Mouse (Mus musculus): Measurements from ENCODE around the gene Adgre5. TPM values are rescaled to one million over a fixed set of nuclear protein-coding genes. Genes with fewer than 3 reads are reported as not detected.

Gene Adgre5
- polyA plus RNA-seq, 1 experiment from 2014 or later = 24.2 TPM

DNA sequence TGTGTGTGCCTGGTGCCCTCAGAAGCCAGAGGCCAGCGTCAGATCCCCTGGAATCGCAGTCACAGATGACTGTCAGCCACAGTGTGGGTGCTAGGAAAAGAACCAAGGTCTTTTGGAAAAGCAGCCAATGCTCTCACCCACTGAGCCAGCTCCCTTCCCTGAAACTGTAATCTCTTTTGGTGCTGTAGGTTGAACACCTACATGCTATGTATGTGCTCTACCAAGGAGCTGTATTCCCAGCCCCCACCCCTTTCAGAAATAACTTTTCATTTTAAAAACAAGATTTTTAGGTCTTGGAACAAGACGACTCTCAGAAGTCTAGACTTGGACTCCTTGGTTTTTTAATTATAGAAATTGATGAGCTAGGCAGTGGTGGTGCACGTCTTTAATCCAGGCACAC, 37.7 kb downstream of the Adgre5 start:
- Histone ChIP-seq H3K9ac (replicated peaks) (no peak overlapping the region), H3K4me3 (replicated peaks) (no peak overlapping the region), H3K4me1 (replicated peaks) (peaks cover 11% of the 10 kb centered on the region), H3K4me2 (no peak overlapping the region), H3K27ac (no peak overlapping the region), H3K9me3 (0 out of 2 replicates have a peak, but pooled peaks cover 4% of the 10 kb centered on the region), H3K36me3 (no peaks in the 10 kb centered on the region), H3K27me3 (no peaks in the 10 kb centered on the region)
- WGBS = 82% methylated on average over 4 of the region's 4 CpGs
- ATAC-seq (ENCODE audit: insufficient number of reproducible peaks, insufficient read depth, low FRiP score, low TSS enrichment, low read depth) = no peak

DNA sequence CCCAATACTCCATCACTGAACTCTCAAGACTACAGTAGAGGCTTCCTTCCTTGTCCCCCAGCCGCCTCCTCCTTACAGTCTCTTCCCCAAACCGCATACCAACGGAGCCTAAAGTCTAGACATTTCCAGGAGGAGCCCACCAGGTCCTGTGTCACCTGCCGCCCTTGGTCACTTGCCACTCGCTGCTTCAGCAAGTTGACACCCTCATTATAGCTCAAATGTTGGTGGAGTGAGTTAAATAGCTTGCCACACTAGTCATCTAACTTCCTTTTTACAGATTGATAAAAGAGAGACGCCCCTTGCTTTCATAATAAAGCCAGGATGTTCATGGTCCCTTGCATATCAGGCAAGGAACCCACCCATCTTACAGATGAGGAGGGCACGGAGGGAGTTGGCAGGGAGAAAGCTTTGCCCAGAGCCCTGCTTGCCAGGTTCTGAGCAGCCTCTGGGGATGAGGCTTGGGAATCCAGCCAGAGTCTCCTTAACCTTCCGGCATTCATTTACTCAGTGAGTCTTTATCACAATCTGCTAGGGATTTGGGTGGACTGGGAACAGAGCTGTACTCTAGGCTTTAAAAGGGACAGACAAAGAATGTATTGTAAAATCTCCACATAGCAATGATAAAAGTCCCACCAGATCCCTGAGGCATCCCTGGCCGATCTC, 40.6 kb downstream of the Adgre5 start:
- Histone ChIP-seq H3K36me3 (no peaks in the 10 kb centered on the region), H3K9me3 (0 out of 2 replicates have a peak, but pooled peaks cover 4% of the 10 kb centered on the region), H3K4me3 (replicated peaks) (no peak overlapping the region), H3K27ac (no peak overlapping the region), H3K9ac (replicated peaks) (no peak overlapping the region), H3K4me1 (replicated peaks) (peaks cover 24% of the 10 kb centered on the region), H3K4me2 (no peak overlapping the region), H3K27me3 (no peaks in the 10 kb centered on the region)
- no peak for ATAC-seq (ENCODE audit: insufficient number of reproducible peaks, insufficient read depth, low FRiP score, low TSS enrichment, low read depth)
- 83% methylated on average over 9 of the region's 9 CpGs for WGBS

DNA sequence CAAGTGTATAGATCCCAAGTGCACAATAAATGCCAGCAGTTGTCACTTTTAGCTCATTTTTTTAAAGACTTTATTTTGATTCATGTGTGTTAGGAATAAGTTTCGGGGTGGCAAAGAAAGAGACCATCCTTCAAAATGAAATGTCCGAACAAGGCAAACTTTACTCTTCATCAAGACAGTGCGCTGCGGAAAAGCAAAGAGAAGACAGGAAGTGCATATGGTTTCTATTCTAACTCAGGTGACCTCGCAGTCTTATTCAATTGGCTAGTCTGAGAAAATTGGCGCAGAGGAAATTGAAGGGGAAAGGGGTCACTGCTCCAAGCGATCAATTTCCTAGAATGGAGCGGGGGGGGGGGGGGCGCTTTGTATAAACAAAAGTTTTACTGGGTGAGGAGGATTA, 41.6 kb downstream of the Adgre5 start:
- 0 out of 2 replicates have a peak, but pooled peaks cover 4% of the 10 kb centered on the region for H3K9me3 ChIP-seq
- H3K4me1 ChIP-seq (replicated peaks) = peaks cover 24% of the 10 kb centered on the region
- WGBS = 15% methylated on average over 9 of the region's 9 CpGs
- peak overlapping the region; percentile 94 for H3K9ac ChIP-seq (replicated peaks)
- H3K4me2 ChIP-seq = peak overlapping the region; percentile 95
- peak overlapping the region; percentile 87 for H3K27ac ChIP-seq
- H3K27me3 ChIP-seq = no peaks in the 10 kb centered on the region
- ATAC-seq (ENCODE audit: insufficient number of reproducible peaks, insufficient read depth, low FRiP score, low TSS enrichment, low read depth) = no peak
- no peaks in the 10 kb centered on the region for H3K36me3 ChIP-seq
- H3K4me3 ChIP-seq (replicated peaks) = peak overlapping the region; percentile 85

DNA sequence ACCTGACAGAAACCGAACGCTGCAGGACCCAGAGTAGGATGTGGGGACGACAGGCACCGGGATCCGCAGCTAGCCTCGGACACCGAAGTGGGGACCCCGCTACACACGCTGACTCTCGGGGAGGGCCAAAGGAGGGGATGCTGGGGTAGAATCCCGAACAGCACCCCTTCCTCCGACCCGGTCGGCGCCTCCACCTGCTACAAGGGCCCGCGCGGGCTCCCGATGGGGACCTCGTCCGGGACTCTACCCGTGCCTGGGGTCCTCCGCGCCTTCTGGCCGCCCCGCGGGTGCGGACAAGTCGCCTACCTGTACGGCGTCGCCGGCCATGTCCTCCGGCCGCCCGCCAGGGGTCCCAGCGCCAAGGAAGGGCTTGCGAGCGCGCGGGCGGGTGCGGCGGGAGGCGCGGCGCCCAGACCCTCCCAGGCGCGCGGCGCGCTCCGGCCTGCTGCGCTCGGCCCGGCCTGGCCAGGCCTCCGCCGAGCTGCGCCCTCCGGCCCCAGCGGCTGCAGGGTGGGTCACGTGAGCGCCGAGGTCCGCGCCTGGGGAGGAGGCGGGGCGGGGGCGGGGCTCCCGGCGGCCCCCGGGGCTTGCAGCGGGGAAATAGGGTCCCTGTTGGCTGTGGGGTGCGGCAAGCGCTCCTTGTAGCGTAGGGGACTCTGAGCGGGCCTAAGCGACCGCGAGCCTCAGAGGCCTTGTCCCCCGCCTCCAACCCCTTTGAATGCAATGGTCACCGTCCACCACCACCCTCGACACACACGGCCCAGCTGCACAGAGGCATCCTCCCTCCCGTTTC, 42.3 kb downstream of the Adgre5 start, which contains the start of gene Pkn1:
Gene Pkn1 (minus strand): TSS at position 519 of the 793 bp plus-strand sequence.
- H3K4me2 ChIP-seq = peak within 1 kb of the TSS; percentile 95
- no peaks in the 10 kb centered on the region for H3K27me3 ChIP-seq
- 0 out of 2 replicates have a peak, but pooled peaks cover 4% of the 10 kb centered on the region for H3K9me3 ChIP-seq
- peak within 1 kb of the TSS; percentile 94 for H3K9ac ChIP-seq (replicated peaks)
- ATAC-seq (ENCODE audit: insufficient number of reproducible peaks, insufficient read depth, low FRiP score, low TSS enrichment, low read depth) = peak; percentile 70
- no peaks in the 10 kb centered on the region for H3K36me3 ChIP-seq
- peak within 1 kb of the TSS; percentile 87 for H3K27ac ChIP-seq
- peaks cover 24% of the 10 kb centered on the region for H3K4me1 ChIP-seq (replicated peaks)
- H3K4me3 ChIP-seq (replicated peaks) = peak within 1 kb of the TSS; percentile 85
- whole genome bisulfite sequencing = under 1% methylated on average over 78 of the region's 85 CpGs

DNA sequence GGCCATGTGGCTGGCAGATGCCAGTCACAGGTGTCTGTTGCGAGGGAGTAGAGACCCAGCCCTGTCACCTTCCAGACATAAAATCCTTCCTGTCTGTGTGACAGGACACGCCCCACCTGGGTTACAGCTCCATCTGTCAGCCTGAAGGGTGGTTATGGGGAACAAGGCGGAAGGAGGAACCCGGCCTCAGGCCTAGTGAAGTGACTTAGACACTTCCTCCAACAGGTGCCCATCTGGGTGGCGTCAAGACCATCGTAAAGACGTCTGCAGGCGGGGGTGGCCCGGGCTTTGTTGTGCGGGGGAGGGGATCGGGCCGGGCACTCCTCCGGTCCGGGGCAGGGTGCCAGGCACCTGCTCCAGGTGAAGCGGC, 42.9 kb downstream of the Adgre5 start:
- peaks cover 24% of the 10 kb centered on the region for H3K4me1 ChIP-seq (replicated peaks)
- no peak overlapping the region for H3K27ac ChIP-seq
- H3K27me3 ChIP-seq = no peaks in the 10 kb centered on the region
- ATAC-seq (ENCODE audit: insufficient number of reproducible peaks, insufficient read depth, low FRiP score, low TSS enrichment, low read depth) = peak; percentile 18; the same call in 1 of the 2 replicates
- 0 out of 2 replicates have a peak, but pooled peaks cover 4% of the 10 kb centered on the region for H3K9me3 ChIP-seq
- peak overlapping the region; percentile 85 for H3K4me3 ChIP-seq (replicated peaks)
- H3K9ac ChIP-seq (replicated peaks) = peak overlapping the region; percentile 94
- H3K36me3 ChIP-seq = no peaks in the 10 kb centered on the region
- 4% methylated on average over 15 of the region's 15 CpGs for WGBS
- H3K4me2 ChIP-seq = peak overlapping the region; percentile 95

DNA sequence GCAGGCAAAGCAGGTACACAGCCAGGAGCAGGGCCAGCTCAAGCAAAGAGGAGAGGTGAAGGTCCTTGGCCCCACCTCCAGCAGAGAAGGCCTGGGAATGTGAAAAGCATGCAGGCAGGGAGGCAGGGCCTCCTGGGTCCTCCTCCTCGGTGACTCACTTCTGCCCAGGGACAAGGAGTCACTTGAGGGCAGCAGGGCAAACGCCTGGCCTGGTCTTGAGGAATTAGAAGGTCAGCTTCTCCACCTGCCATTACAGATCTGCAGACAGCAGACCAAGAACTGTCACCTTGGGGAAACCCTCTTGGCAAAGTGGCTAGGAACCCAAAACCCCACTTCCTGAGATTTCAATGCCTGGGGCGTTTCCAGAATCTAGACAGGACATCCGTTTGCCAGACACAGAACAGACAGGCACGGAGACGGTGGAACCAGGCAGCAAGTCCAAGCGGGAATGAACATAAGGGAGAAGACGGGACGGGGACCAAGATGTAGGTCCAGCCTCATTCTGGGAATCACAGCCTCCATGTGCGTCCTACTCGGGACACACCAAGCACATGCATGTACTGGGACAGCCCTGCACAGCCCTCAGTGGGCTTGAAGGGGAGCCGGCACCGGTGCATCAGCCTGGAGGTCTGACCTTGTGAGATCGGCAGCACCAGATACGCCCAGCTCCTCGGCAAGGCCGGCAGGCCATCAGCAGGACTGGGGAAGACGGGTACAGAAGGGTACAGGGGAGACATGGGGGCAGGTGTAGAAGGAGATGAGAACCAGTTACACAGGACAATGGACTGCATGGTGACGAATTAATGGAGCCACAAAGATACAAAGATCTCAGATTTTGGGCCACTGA, 43.5 kb downstream of the Adgre5 start:
- Histone ChIP-seq H3K4me2 (peak overlapping the region; percentile 95), H3K36me3 (peaks cover 2% of the 10 kb centered on the region), H3K4me3 (replicated peaks) (peak overlapping the region; percentile 85), H3K27ac (peak overlapping the region; percentile 45; the same call in 1 of the 2 replicates), H3K9me3 (0 out of 2 replicates have a peak, but pooled peaks cover 4% of the 10 kb centered on the region), H3K9ac (replicated peaks) (peak overlapping the region; percentile 94), H3K4me1 (replicated peaks) (peaks cover 24% of the 10 kb centered on the region), H3K27me3 (no peaks in the 10 kb centered on the region)
- no peak for ATAC-seq (ENCODE audit: insufficient number of reproducible peaks, insufficient read depth, low FRiP score, low TSS enrichment, low read depth)
- WGBS = 52% methylated on average over 19 of the region's 19 CpGs

DNA sequence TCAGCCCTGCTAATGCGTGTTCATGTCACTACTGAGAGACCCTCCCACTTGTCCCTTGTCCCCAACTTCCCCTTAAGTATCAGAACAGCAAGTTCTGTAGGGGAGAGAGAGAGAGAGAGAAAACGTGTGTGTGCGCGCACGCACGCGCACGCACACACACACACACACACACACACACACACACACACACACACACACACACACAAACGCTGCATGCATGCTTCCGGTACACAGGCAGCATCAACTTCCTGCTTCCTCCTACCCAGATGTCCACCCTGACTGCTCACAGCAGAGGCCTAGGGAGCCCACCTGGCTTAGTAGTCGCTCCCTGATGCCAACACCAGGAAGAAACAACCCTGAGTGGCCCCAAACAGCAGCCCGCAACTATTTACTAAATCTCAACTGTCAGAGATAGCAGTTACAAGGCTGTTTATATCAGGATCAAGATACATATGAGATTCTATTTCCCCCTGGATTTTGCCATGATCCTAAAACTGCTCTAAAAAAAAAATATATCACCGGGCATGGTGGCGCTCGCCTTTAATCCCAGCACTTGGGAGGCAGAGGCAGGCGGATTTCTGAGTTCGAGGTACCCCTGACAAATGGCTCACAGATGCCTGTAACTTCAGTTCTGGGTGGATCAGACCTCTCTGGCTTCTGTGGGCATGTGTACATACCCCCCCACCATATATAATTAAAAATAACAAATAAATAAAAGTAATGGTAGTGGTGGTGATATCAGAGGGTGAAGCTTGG, 45.6 kb downstream of the Adgre5 start:
- ATAC-seq (ENCODE audit: insufficient number of reproducible peaks, insufficient read depth, low FRiP score, low TSS enrichment, low read depth) = no peak
- H3K9ac ChIP-seq (replicated peaks) = no peak overlapping the region
- 81% methylated on average over 15 of the region's 17 CpGs for WGBS
- no peak overlapping the region for H3K4me2 ChIP-seq
- peaks cover 23% of the 10 kb centered on the region for H3K36me3 ChIP-seq
- H3K4me1 ChIP-seq (replicated peaks) = peaks cover 24% of the 10 kb centered on the region
- H3K4me3 ChIP-seq (replicated peaks) = no peak overlapping the region
- no peaks in the 10 kb centered on the region for H3K27me3 ChIP-seq
- no peaks in the 10 kb centered on the region for H3K9me3 ChIP-seq
- no peak overlapping the region for H3K27ac ChIP-seq

DNA sequence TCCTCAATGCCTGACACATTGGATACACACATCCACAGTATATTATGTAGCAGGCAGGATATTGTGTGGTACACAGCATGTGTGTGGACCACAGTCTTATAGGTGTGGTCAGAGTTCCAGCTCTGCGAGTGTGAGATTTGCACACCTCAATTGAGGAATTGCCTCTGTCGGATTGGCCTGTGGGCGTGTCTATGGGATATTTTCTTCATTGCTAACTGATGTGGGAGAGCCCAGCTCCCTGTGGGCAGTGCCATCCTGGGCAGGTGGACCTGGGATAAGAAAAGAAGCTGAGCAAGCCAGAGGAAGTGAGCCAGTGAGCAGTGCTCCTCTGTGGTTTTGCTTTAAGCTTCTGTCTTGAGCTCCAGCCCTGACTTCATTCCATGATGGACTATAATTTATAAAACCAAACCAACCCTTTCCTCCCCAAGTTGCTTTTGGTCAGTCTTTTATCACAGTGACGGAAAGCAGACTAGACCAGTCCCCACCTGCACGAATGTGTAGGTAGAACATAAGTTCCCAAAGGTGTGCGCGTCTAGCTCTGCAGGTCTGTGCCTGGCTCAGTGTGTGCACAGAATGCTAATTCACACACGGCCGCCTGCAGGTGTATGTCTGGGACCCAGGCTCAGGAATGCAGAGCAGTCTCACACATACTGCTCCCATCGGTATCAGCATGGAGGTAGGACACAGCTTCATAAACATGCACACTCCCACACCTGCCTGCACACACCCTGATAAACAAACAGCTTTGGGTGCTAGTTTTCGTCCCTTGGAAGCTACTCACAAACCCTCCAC, 46.6 kb downstream of the Adgre5 start:
- no peak overlapping the region for H3K27ac ChIP-seq
- H3K4me1 ChIP-seq (replicated peaks) = peaks cover 15% of the 10 kb centered on the region
- H3K36me3 ChIP-seq = peaks cover 32% of the 10 kb centered on the region
- no peak overlapping the region for H3K4me2 ChIP-seq
- ATAC-seq (ENCODE audit: insufficient number of reproducible peaks, insufficient read depth, low FRiP score, low TSS enrichment, low read depth) = no peak
- H3K9ac ChIP-seq (replicated peaks) = no peak overlapping the region
- H3K4me3 ChIP-seq (replicated peaks) = no peak overlapping the region
- H3K27me3 ChIP-seq = no peaks in the 10 kb centered on the region
- WGBS = 84% methylated on average over 11 of the region's 11 CpGs
- no peaks in the 10 kb centered on the region for H3K9me3 ChIP-seq

DNA sequence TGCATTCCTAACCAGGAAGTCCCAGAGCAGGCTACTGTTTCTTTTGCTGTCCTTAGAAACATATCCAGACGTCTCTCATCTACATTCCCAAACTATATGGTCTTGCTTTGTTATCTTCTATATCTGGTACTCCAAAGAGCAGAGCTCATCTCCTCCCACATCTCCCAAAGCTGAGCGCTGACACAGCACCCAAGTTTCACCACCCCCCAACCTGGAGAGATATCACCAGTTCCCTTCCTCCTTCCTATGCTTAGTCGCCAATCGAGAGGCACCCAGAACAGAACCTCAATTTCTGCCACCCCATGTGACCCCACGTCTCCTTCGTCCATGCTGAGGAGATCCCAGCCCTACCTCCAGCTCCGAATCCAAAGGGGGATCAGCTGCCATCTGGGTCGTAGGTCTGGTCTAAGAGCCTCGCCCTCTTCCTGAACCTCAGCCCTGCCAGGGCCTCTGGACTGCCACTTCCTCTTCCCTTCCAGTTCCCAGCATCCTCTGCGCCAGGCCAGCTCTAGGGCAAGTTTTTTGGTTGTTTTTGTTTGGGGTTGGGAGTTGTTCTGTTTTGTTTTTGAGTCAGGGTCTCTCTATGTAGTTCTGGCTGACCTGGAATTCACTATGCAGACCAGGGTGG, 47.4 kb downstream of the Adgre5 start:
- Histone ChIP-seq H3K27ac (no peak overlapping the region), H3K9ac (replicated peaks) (no peak overlapping the region), H3K4me3 (replicated peaks) (no peak overlapping the region), H3K27me3 (no peaks in the 10 kb centered on the region), H3K4me1 (replicated peaks) (peaks cover 14% of the 10 kb centered on the region), H3K36me3 (peaks cover 34% of the 10 kb centered on the region), H3K4me2 (no peak overlapping the region), H3K9me3 (no peaks in the 10 kb centered on the region)
- 76% methylated on average over 10 of the region's 10 CpGs for WGBS
- ATAC-seq (ENCODE audit: insufficient number of reproducible peaks, insufficient read depth, low FRiP score, low TSS enrichment, low read depth) = no peak

All from limb, embryonic 12.5 days (tissue).